Mouse (Mus musculus): ENCODE data around the gene Pde11a. TPM values are rescaled to one million over a fixed set of nuclear protein-coding genes. Genes with fewer than 3 reads are reported as not detected.
A peak's percentile ranks its signal among the peaks of the same experiment; 100 is the strongest.

Pde11a gene
- polyA plus RNA-seq, 1 experiment from 2014 or later, result 2.9 TPM

GRCm38 (mm10) chr2:76083901-76084300, 254.7 kb downstream of the Pde11a start:
- Histone ChIP-seq H3K36me3 (no peaks in the 10 kb centered on the region), H3K9me3 (replicated peaks) (no peaks in the 10 kb centered on the region), H3K4me1 (peaks cover 6% of the 10 kb centered on the region; the same call in 1 of the 2 replicates), H3K27ac (replicated peaks) (no peak overlapping the region), H3K4me3 (replicated peaks) (no peak overlapping the region), H3K4me2 (no peak overlapping the region), H3K27me3 (replicated peaks) (no peaks in the 10 kb centered on the region), H3K9ac (replicated peaks) (no peak overlapping the region)
- no peak for ATAC-seq (ENCODE audit: low FRiP score)
- 92% methylated on average over 3 of the region's 3 CpGs for WGBS

- WGBS, result 89% methylated on average over 2 of the region's 2 CpGs
- H3K9me3 ChIP-seq (replicated peaks), result no peaks in the 10 kb centered on the region
- H3K4me3 ChIP-seq (replicated peaks), result no peak overlapping the region
Observed at GRCm38 (mm10) chr2:76083396-76083795, 255.2 kb downstream of the Pde11a start.

GRCm38 (mm10) chr2:76081991-76082390, 256.6 kb downstream of the Pde11a start:
- H3K36me3 ChIP-seq, result no peaks in the 10 kb centered on the region
- no peak overlapping the region for H3K9ac ChIP-seq (replicated peaks)
- ATAC-seq (ENCODE audit: low FRiP score), result no peak
- H3K4me2 ChIP-seq, result no peak overlapping the region
- WGBS, result 52% methylated on average over 5 of the region's 5 CpGs
- H3K4me1 ChIP-seq, result peaks cover 6% of the 10 kb centered on the region; the same call in 1 of the 2 replicates
- H3K27me3 ChIP-seq (replicated peaks), result no peaks in the 10 kb centered on the region
- no peaks in the 10 kb centered on the region for H3K9me3 ChIP-seq (replicated peaks)
- no peak overlapping the region for H3K27ac ChIP-seq (replicated peaks)
- H3K4me3 ChIP-seq (replicated peaks), result no peak overlapping the region

More at GRCm38 (mm10) chr2:76083396-76083795, 255.2 kb downstream of the Pde11a start:
- Histone ChIP-seq H3K9ac (replicated peaks) (no peak overlapping the region), H3K4me2 (no peak overlapping the region), H3K4me1 (peaks cover 6% of the 10 kb centered on the region; the same call in 1 of the 2 replicates), H3K36me3 (no peaks in the 10 kb centered on the region), H3K27ac (replicated peaks) (no peak overlapping the region), H3K27me3 (replicated peaks) (no peaks in the 10 kb centered on the region)
- ATAC-seq (ENCODE audit: low FRiP score), result no peak

- H3K4me3 ChIP-seq (replicated peaks), result no peak overlapping the region
- H3K27me3 ChIP-seq (replicated peaks), result no peaks in the 10 kb centered on the region
- 20% methylated on average over 3 of the region's 3 CpGs for WGBS
- no peak for ATAC-seq (ENCODE audit: low FRiP score)
- H3K4me2 ChIP-seq, result no peak overlapping the region
- H3K27ac ChIP-seq (replicated peaks), result no peak overlapping the region
- no peak overlapping the region for H3K9ac ChIP-seq (replicated peaks)
- no peaks in the 10 kb centered on the region for H3K9me3 ChIP-seq (replicated peaks)
- H3K4me1 ChIP-seq, result peaks cover 6% of the 10 kb centered on the region; the same call in 1 of the 2 replicates
- H3K36me3 ChIP-seq, result no peaks in the 10 kb centered on the region
Observed at GRCm38 (mm10) chr2:76080549-76080948, 258.0 kb downstream of the Pde11a start.

- no peaks in the 10 kb centered on the region for H3K27me3 ChIP-seq (replicated peaks)
- peaks cover 6% of the 10 kb centered on the region; the same call in 1 of the 2 replicates for H3K4me1 ChIP-seq
- 51% methylated on average over 2 of the region's 2 CpGs for WGBS
- ATAC-seq (ENCODE audit: low FRiP score), result no peak
- H3K27ac ChIP-seq (replicated peaks), result no peak overlapping the region
- no peaks in the 10 kb centered on the region for H3K9me3 ChIP-seq (replicated peaks)
- H3K36me3 ChIP-seq, result no peaks in the 10 kb centered on the region
- H3K9ac ChIP-seq (replicated peaks), result no peak overlapping the region
- no peak overlapping the region for H3K4me3 ChIP-seq (replicated peaks)
- no peak overlapping the region for H3K4me2 ChIP-seq
Observed at GRCm38 (mm10) chr2:76076838-76077237, 261.7 kb downstream of the Pde11a start.

GRCm38 (mm10) chr2:76076047-76076446, 262.5 kb downstream of the Pde11a start:
- WGBS, result 86% methylated on average over 4 of the region's 4 CpGs
- H3K4me2 ChIP-seq, result no peak overlapping the region
- ATAC-seq (ENCODE audit: low FRiP score), result no peak
- H3K27me3 ChIP-seq (replicated peaks), result no peaks in the 10 kb centered on the region
- H3K4me1 ChIP-seq, result peaks cover 6% of the 10 kb centered on the region; the same call in 1 of the 2 replicates
- no peaks in the 10 kb centered on the region for H3K9me3 ChIP-seq (replicated peaks)
- H3K27ac ChIP-seq (replicated peaks), result no peak overlapping the region
- H3K9ac ChIP-seq (replicated peaks), result no peak overlapping the region
- no peaks in the 10 kb centered on the region for H3K36me3 ChIP-seq
- H3K4me3 ChIP-seq (replicated peaks), result no peak overlapping the region

- no peaks in the 10 kb centered on the region for H3K9me3 ChIP-seq (replicated peaks)
- no peaks in the 10 kb centered on the region for H3K36me3 ChIP-seq
- H3K9ac ChIP-seq (replicated peaks), result no peak overlapping the region
- H3K4me3 ChIP-seq (replicated peaks), result no peak overlapping the region
- no peak for ATAC-seq (ENCODE audit: low FRiP score)
- H3K4me1 ChIP-seq, result peaks cover 26% of the 10 kb centered on the region
- H3K27me3 ChIP-seq (replicated peaks), result no peaks in the 10 kb centered on the region
- H3K27ac ChIP-seq (replicated peaks), result no peak overlapping the region
- H3K4me2 ChIP-seq, result no peak overlapping the region
- 69% methylated on average over 6 of the region's 6 CpGs for WGBS
Observed at GRCm38 (mm10) chr2:76073079-76073478, 265.5 kb downstream of the Pde11a start.

- H3K27me3 ChIP-seq (replicated peaks), result no peaks in the 10 kb centered on the region
- H3K4me3 ChIP-seq (replicated peaks), result peak overlapping the region; percentile 32
- H3K9me3 ChIP-seq (replicated peaks), result no peaks in the 10 kb centered on the region
- 2% methylated on average over 19 of the region's 19 CpGs for WGBS
- H3K27ac ChIP-seq (replicated peaks), result peak overlapping the region; percentile 80
- no peaks in the 10 kb centered on the region for H3K36me3 ChIP-seq
- peak overlapping the region; percentile 54 for H3K4me2 ChIP-seq
- H3K9ac ChIP-seq (replicated peaks), result peak overlapping the region; percentile 5; the same call in 1 of the 2 replicates
- ATAC-seq (ENCODE audit: low FRiP score), result peak; percentile 91
- H3K4me1 ChIP-seq, result peaks cover 32% of the 10 kb centered on the region
Observed at GRCm38 (mm10) chr2:76070432-76071306, 267.9 kb downstream of the Pde11a start.

GRCm38 (mm10) chr2:76069238-76069637, 269.3 kb downstream of the Pde11a start:
- peak; percentile 29; the same call in 1 of the 2 replicates for ATAC-seq (ENCODE audit: low FRiP score)
- Histone ChIP-seq H3K9ac (replicated peaks) (no peak overlapping the region; the same call in 1 of the 2 replicates), H3K4me2 (peak overlapping the region; percentile 54), H3K4me1 (peaks cover 32% of the 10 kb centered on the region), H3K27me3 (replicated peaks) (no peaks in the 10 kb centered on the region), H3K4me3 (replicated peaks) (peak overlapping the region; percentile 8), H3K27ac (replicated peaks) (peak overlapping the region; percentile 80), H3K36me3 (no peaks in the 10 kb centered on the region), H3K9me3 (replicated peaks) (no peaks in the 10 kb centered on the region)
- 9% methylated on average over 13 of the region's 13 CpGs for WGBS

- no peak for ATAC-seq (ENCODE audit: low FRiP score)
- 25% methylated on average over 10 of the region's 10 CpGs for WGBS
Observed at GRCm38 (mm10) chr2:76068155-76068554, 270.4 kb downstream of the Pde11a start.

GRCm38 (mm10) chr2:76067144-76067543, 271.4 kb downstream of the Pde11a start:
- Histone ChIP-seq H3K9me3 (replicated peaks) (no peaks in the 10 kb centered on the region), H3K36me3 (no peaks in the 10 kb centered on the region), H3K9ac (replicated peaks) (no peak overlapping the region), H3K4me1 (peaks cover 32% of the 10 kb centered on the region), H3K4me3 (replicated peaks) (no peak overlapping the region), H3K27ac (replicated peaks) (no peak overlapping the region), H3K4me2 (no peak overlapping the region), H3K27me3 (replicated peaks) (no peaks in the 10 kb centered on the region)
- ATAC-seq (ENCODE audit: low FRiP score), result no peak
- 55% methylated on average over 4 of the region's 4 CpGs for WGBS

More at GRCm38 (mm10) chr2:76068155-76068554, 270.4 kb downstream of the Pde11a start:
- Histone ChIP-seq H3K4me1 (peaks cover 32% of the 10 kb centered on the region), H3K36me3 (no peaks in the 10 kb centered on the region), H3K4me3 (replicated peaks) (no peak overlapping the region), H3K4me2 (no peak overlapping the region), H3K27ac (replicated peaks) (peak overlapping the region; percentile 80; the same call in 1 of the 2 replicates), H3K9ac (replicated peaks) (no peak overlapping the region), H3K27me3 (replicated peaks) (no peaks in the 10 kb centered on the region), H3K9me3 (replicated peaks) (no peaks in the 10 kb centered on the region)

GRCm38 (mm10) chr2:76065292-76065691, 273.3 kb downstream of the Pde11a start:
- peaks cover 28% of the 10 kb centered on the region for H3K4me1 ChIP-seq
- no peak overlapping the region for H3K27ac ChIP-seq (replicated peaks)
- no peak for ATAC-seq (ENCODE audit: low FRiP score)
- no peaks in the 10 kb centered on the region for H3K9me3 ChIP-seq (replicated peaks)
- WGBS, result 77% methylated on average over 7 of the region's 7 CpGs
- H3K9ac ChIP-seq (replicated peaks), result no peak overlapping the region
- H3K4me3 ChIP-seq (replicated peaks), result no peak overlapping the region
- no peaks in the 10 kb centered on the region for H3K27me3 ChIP-seq (replicated peaks)
- no peaks in the 10 kb centered on the region for H3K36me3 ChIP-seq
- H3K4me2 ChIP-seq, result no peak overlapping the region
